8 mouse cellular contexts compared by ENCODE assay signal in the genomic region with DNA sequence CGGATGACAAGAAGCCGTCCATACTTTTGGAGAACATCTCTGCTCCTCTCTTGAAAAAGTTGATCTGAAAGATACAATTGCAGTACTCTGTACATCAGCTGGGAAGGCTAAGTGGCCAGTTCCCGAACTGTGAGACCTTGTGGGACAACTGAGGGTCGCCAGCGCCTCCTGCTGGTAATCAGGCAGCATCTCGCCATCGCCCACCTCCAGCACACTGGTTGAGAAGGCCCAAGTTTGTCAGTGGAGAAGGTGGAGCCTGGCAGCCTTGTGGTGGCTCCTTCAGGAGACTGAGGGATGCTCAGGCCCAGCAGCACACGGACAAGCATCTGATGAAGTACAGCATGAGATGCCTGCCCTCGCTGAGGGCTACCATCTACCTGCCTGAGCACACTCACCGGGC. TPM values are rescaled to one million over a fixed set of nuclear protein-coding genes. Genes with fewer than 3 reads are reported as not detected.
DNase-seq lines count a peak whose midpoint lies in the region; ATAC-seq and TF ChIP-seq lines count a peak whose summit lies in the region.

No protein-coding gene starts in this region.

- peaks cover 47% of the 10 kb centered on the region for H3K36me3 ChIP-seq in forebrain, embryonic 10.5 days (replicated peaks)
- peaks cover 41% of the 10 kb centered on the region for H3K36me3 ChIP-seq in forebrain, embryonic 13.5 days (ENCODE audit: poor library complexity, severe bottlenecking)
- 0 out of 2 replicates have a peak, but pooled peaks cover 9% of the 10 kb centered on the region for H3K36me3 ChIP-seq in lung, postnatal 0 days (ENCODE audit: insufficient read depth, low read length)
- H3K36me3 ChIP-seq in midbrain, embryonic 15.5 days (replicated peaks) = 0 out of 2 replicates have a peak, but pooled peaks cover 6% of the 10 kb centered on the region

- 52% methylated on average over 10 of the region's 10 CpGs for WGBS in forebrain, embryonic 10.5 days
- WGBS in forebrain, embryonic 13.5 days = 53% methylated on average over 10 of the region's 10 CpGs
- 60% methylated on average over 10 of the region's 10 CpGs for WGBS in lung, postnatal 0 days
- 59% methylated on average over 10 of the region's 10 CpGs for WGBS in midbrain, embryonic 15.5 days

- no peaks in the 10 kb centered on the region for H3K27me3 ChIP-seq in forebrain, embryonic 10.5 days (ENCODE audit: poor library complexity, severe bottlenecking)
- no peaks in the 10 kb centered on the region for H3K27me3 ChIP-seq in forebrain, embryonic 13.5 days
- no peaks in the 10 kb centered on the region for H3K27me3 ChIP-seq in lung, postnatal 0 days (replicated peaks; ENCODE audit: insufficient read depth, low read length)
- no peaks in the 10 kb centered on the region for H3K27me3 ChIP-seq in midbrain, embryonic 15.5 days (replicated peaks)

- H3K27ac ChIP-seq in forebrain, embryonic 10.5 days = no peak overlapping the region
- no peak overlapping the region for H3K27ac ChIP-seq in forebrain, embryonic 13.5 days
- no peak overlapping the region for H3K27ac ChIP-seq in lung, postnatal 0 days (ENCODE audit: low read length)
- no peak overlapping the region for H3K27ac ChIP-seq in midbrain, embryonic 15.5 days

- H3K9ac ChIP-seq in forebrain, embryonic 13.5 days = no peak overlapping the region
- H3K9ac ChIP-seq in lung, postnatal 0 days (replicated peaks; ENCODE audit: low read depth) = no peak overlapping the region
- H3K9ac ChIP-seq in midbrain, embryonic 15.5 days = no peak overlapping the region

- 0 out of 2 replicates have a peak, but pooled peaks cover 3% of the 10 kb centered on the region for H3K4me1 ChIP-seq in forebrain, embryonic 10.5 days
- peaks cover 7% of the 10 kb centered on the region; the same call in 1 of the 2 replicates for H3K4me1 ChIP-seq in forebrain, embryonic 13.5 days
- H3K4me1 ChIP-seq in lung, postnatal 0 days (ENCODE audit: insufficient read depth, low read depth, low read length) = no peaks in the 10 kb centered on the region
- H3K4me1 ChIP-seq in midbrain, embryonic 15.5 days = no peaks in the 10 kb centered on the region

- no peak for TF ChIP-seq EP300 in lung, postnatal 0 days (IDR thresholded peaks at IDR 0.05)

- no peaks in the 10 kb centered on the region for H3K9me3 ChIP-seq in forebrain, embryonic 10.5 days
- H3K9me3 ChIP-seq in forebrain, embryonic 13.5 days (replicated peaks) = no peaks in the 10 kb centered on the region
- no peaks in the 10 kb centered on the region for H3K9me3 ChIP-seq in lung, postnatal 0 days (ENCODE audit: low read length)
- H3K9me3 ChIP-seq in midbrain, embryonic 15.5 days = no peaks in the 10 kb centered on the region

- no peak overlapping the region for H3K4me2 ChIP-seq in forebrain, embryonic 13.5 days
- no peak overlapping the region for H3K4me2 ChIP-seq in lung, postnatal 0 days (replicated peaks; ENCODE audit: low read depth, low read length)
- H3K4me2 ChIP-seq in midbrain, embryonic 15.5 days = no peak overlapping the region

- ATAC-seq in forebrain, embryonic 13.5 days = no peak
- no peak for ATAC-seq in lung, postnatal 0 days
- no peak for ATAC-seq in midbrain, embryonic 15.5 days (replicated peaks)

- peak; percentile 72 for TF ChIP-seq CTCF in lung, postnatal 0 days (IDR thresholded peaks at IDR 0.05)

- no peak overlapping the region for H3K4me3 ChIP-seq in forebrain, embryonic 10.5 days
- H3K4me3 ChIP-seq in forebrain, embryonic 13.5 days = no peak overlapping the region
- no peak overlapping the region for H3K4me3 ChIP-seq in lung, postnatal 0 days (ENCODE audit: low read depth, low read length)
- H3K4me3 ChIP-seq in midbrain, embryonic 15.5 days = no peak overlapping the region

- peak; percentile 41 for DNase-seq in forebrain, embryonic 10.5 days (ENCODE audit: extremely low spot score, low spot score)
- peak; percentile 29 for DNase-seq in ovary, postnatal 36 days (ENCODE audit: low spot score)
- no peak for DNase-seq in ovary, adult 18-20 months (ENCODE audit: low spot score)
- DNase-seq in cerebellum, postnatal 25 days = peak; percentile 63 to 73
- peak; percentile 18 for DNase-seq in lung, postnatal 0 days (ENCODE audit: low spot score)
- no peak for DNase-seq in Muller cell, postnatal 12 days (ENCODE audit: inconsistent ontology term)

RNA-seq across cellular contexts. Expression of gene Appl2, which starts 31.2 kb away (rescaled TPM):
- 32.1 TPM in 2 replicates for polyA plus RNA-seq in forebrain, embryonic 10.5 days (2016; fragmentation: Nextera tagmentation; extraction: Ambion mirVana)
- polyA plus RNA-seq in forebrain, embryonic 13.5 days (2015; fragmentation: Nextera tagmentation; extraction: Ambion mirVana) = 34.5 and 37.6 TPM in 2 replicates
- 40.5 and 54.3 TPM in 2 replicates for polyA plus RNA-seq in lung, postnatal 0 days (2015; fragmentation: Nextera tagmentation; extraction: Ambion mirVana)
- polyA plus RNA-seq in midbrain, embryonic 15.5 days (2015; fragmentation: Nextera tagmentation; extraction: Ambion mirVana) = 54.1 and 59.6 TPM in 2 replicates

Comparison
In these comparisons a context has a peak if more than half of its experiments do, and no peak if none do; other contexts are left out.
1. DNase-seq: peak in forebrain, embryonic 10.5 days (single experiment), ovary, postnatal 36 days (single experiment), cerebellum, postnatal 25 days (2 of 2) and lung, postnatal 0 days (single experiment); none in ovary, adult 18-20 months (single experiment) and Muller cell, postnatal 12 days (single experiment).